Mouse (Mus musculus): ENCODE results near the gene Olfr27. TPM values are rescaled to one million over a fixed set of nuclear protein-coding genes. Genes with fewer than 3 reads are reported as not detected.

Olfr27 gene
- not detected for polyA plus RNA-seq (2017; shearing (Covaris generic))

DNA sequence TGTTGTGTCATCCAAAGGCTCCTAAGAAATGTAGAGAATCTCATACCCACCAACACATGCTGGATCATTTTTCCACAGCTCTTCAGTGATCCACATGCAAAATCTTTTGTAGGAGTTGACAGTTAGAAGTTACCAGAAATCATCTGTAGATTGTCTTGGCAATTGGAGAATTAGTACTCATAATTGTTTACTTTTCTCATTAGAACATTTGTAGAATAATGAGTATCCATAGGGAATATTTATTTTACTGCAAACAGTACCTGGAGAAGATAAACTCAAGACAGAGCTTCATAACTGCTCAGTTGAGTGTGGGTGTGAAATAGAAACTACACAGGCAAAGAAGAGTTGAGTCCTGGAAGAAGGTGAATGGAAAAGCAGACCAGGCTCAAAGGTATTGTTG is at the start of gene Olfr27:
Olfr27 (plus strand) TSS at position 301 of the 400 bp plus-strand sequence.

DNA sequence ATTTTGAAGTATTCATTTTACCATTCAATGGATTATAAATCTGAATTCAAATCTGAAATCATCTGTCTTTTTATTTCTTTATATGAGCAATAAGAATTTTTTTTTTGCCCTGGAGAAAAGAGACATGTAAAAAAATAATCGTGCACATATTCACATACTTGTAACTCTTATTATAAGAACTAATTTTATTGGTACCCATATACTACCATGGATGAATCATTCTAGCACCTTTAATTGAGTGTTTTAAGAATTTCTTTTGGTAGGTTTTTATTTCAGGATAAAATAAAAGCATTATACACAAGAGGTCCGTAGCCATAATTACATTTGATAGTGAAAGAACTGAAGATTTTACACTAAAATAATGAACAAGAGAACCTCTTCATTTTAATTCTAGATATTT is 49.1 kb upstream of the Olfr27 start, which contains the start of gene Olfr938:
Olfr938 (minus strand) TSS at position 101 of the 400 bp plus-strand sequence.

DNA sequence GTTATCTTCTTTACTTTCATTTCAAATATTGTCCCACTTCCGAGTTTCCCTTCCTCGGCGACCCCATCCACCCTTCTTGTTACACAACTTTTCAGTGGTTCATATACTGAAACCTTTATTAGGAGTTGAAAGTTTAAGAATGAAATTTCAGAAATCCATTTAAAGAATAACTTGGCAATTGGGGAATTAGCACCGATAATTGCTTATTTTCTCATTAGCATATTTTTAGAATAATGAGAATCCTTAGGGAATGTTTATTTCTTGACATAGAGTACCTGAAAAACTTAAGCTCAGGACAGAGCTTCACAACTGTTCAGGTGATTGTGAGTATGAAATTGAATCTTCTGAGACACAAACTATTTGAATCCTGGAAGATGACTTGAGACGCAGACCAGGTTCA is 38.1 kb downstream of the Olfr27 start, which contains the start of gene Olfr943:
Olfr943 (plus strand) TSS at position 301 of the 400 bp plus-strand sequence.

Other genes with a start within 250 kb of the Olfr27 start
- not detected for gene Olfr930, start 198.3 kb upstream of the Olfr27 start, polyA plus RNA-seq (2017; shearing (Covaris generic))
- not detected for gene Olfr933, start 155.8 kb upstream of the Olfr27 start, polyA plus RNA-seq (2017; shearing (Covaris generic))
- not detected for gene Olfr934, start 139.8 kb upstream of the Olfr27 start, polyA plus RNA-seq (2017; shearing (Covaris generic))
- not detected for gene Olfr935, start 128.4 kb upstream of the Olfr27 start, polyA plus RNA-seq (2017; shearing (Covaris generic))
- gene Olfr146, start 104.8 kb upstream of the Olfr27 start, polyA plus RNA-seq (2017; shearing (Covaris generic)) = not detected
- not detected for gene Olfr937, start 63.2 kb upstream of the Olfr27 start, polyA plus RNA-seq (2017; shearing (Covaris generic))
- gene Olfr938, start 49.2 kb upstream of the Olfr27 start, polyA plus RNA-seq (2017; shearing (Covaris generic)) = not detected
- gene Olfr943, start 38.2 kb downstream of the Olfr27 start, polyA plus RNA-seq (2017; shearing (Covaris generic)) = not detected
- not detected for gene Olfr944, start 73.8 kb downstream of the Olfr27 start, polyA plus RNA-seq (2017; shearing (Covaris generic))
- gene Olfr1537, start 121.9 kb downstream of the Olfr27 start, polyA plus RNA-seq (2017; shearing (Covaris generic)) = not detected
- not detected for gene Olfr945, start 148.7 kb downstream of the Olfr27 start, polyA plus RNA-seq (2017; shearing (Covaris generic))
- gene Olfr948, start 197.9 kb downstream of the Olfr27 start, polyA plus RNA-seq (2017; shearing (Covaris generic)) = not detected

Data from CD4-positive, CD25-positive, alpha-beta regulatory T cell, adult 9 weeks (primary cell).